Mouse (Mus musculus) spleen, adult 2 months (tissue): ENCODE measurements around the gene Rap1gap2.

Experiments used
- CTCF ChIP-seq: fragments of 200-500 bp; IDR thresholded peaks from 2 replicates; pipeline ENCODE4 v1.5.1; 2011; ENCODE audit warnings: mild to moderate bottlenecking, inconsistent platforms; ENCODE audit not compliant: insufficient read depth, insufficient read length, insufficient replicate concordance; ENCODE audit errors: extremely low read depth
- POLR2A ChIP-seq: fragments of 200-500 bp; IDR thresholded peaks from 2 replicates; pipeline ENCODE4 v1.6.1; 2011; ENCODE audit warnings: low read depth, low read length, inconsistent platforms

DNA sequence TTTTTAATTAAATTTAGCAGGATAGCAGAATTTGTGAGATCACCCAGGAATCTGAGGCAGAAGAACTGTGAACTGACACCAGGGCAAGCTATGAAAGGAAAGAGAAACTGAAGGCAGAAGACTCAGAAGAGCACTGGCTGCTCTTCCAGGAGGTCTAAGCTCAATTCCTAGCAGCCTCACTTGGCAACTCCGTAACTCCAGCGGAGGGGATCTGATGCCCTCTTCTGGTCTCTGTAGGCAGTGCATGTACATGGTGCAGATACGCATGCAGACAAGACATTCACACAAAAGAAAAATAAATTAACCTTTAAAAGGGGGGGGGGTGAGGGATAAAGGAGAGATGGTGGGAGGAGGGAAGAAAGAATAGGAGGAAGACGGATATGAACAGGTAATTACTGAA is 80.9 kb downstream of the Rap1gap2 start:
- no peak for TF ChIP-seq POLR2A
- no peak for TF ChIP-seq CTCF
